Mouse (Mus musculus) cerebral cortex, adult 2 months (tissue): ENCODE measurements around the gene Cdkn1a.

ENCODE experiments used
- WGBS: fragments of 180-500 bp; shearing (Covaris S2); methylation state at CpG from one replicate; pipeline ENCODE4 v1.1.7; 2018; 5-methylcytosine and 5-hydroxymethylcytosine counted together

Cdkn1a gene

DNA sequence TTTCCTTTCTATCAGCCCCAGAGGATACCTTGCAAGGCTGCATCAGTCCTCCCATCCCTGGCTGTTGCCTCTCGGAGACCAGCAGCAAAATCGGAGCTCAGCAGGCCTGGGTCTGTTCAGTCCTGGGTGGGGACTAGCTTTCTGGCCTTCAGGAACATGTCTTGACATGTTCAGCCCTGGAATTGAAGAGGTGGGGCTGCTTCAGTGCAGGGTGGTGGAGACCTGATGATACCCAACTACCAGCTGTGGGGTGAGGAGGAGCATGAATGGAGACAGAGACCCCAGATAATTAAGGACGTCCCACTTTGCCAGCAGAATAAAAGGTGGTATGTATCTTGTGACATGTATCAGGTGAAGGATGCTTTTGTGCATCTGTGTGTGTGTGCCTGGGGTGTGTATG lies at the start of gene Cdkn1a:
TSS of gene Cdkn1a (plus strand) at position 201 of the 400 bp plus-strand sequence.
- 82% methylated on average over 3 of the region's 3 CpGs for WGBS

DNA sequence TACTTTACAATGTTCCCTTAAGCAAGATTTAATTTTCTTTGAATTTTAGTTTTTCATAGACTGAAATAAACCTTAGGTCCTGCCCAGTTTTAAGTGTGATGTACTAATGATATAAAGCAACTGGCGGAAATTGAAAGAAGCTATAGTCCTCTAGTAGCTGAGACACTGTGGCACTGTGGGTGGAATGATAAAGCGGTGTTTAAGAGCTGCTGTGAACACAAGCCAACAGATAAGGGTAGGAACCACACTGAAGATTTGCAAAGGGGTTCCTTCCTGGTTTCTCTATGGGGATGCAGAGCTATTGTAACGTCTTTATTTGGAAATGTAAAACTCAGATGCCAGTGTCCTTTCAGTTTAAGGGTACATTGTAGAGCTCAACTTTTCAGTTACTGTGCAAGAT lies 49.1 kb upstream of the Cdkn1a start:
- WGBS = 43% methylated on average over 3 of the region's 3 CpGs

DNA sequence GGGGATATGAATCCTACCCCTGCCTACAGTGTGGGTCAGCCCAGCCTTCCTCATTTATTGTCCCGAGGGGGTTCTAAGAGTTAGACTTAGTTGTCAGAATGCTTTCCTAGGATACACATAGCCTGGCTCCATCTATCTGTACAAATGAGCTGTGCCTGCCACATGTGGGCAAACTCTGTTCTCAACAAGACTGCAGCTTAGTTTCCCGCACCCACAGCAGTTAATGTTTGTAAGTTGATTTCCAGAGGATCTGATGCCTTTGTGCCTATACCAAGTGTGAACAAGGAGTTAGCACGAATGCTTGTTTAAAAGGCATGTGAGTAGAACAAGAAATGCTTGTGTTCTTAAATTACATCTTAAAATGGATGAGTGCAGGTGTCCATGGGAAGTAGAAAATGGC lies 47.2 kb upstream of the Cdkn1a start:
- WGBS = 68% methylated on average over 3 of the region's 3 CpGs

DNA sequence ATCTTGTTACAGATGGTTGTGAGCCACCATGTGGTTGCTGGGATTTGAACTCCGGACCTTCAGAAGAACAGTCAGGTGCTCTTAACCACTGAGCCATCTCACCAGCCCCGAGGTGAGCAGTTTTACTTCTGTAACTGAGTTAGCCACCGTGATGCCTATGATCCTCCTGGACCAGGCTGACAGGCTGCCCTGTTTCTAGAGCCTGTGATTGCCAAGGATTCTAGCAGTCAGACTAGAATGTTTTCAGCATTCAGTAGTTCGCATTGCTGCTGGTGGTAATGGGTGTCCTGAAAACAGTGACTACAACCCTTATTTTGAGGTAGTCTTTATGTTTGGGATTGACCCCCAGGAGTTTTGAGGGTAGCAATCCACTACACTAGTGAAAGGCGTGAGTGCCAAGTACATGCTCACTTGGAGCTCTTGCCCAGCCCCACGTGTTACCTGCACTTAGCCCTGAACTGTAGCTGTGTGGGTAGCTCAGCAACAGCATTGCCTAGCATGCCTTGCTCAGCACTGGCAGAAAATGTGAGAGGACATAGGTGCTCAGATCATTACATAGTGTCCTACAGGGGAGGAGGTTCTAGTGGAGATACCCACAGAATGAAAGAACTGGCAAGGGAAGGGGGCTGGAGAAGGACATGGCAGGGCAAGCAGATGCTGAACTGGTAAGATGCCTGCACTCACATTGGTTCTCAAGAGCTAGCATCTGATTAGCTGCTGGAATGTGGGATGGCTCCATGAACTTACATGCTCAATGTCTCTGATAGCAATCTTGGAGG lies 46.4 kb upstream of the Cdkn1a start:
- WGBS = 64% methylated on average over 6 of the region's 6 CpGs

DNA sequence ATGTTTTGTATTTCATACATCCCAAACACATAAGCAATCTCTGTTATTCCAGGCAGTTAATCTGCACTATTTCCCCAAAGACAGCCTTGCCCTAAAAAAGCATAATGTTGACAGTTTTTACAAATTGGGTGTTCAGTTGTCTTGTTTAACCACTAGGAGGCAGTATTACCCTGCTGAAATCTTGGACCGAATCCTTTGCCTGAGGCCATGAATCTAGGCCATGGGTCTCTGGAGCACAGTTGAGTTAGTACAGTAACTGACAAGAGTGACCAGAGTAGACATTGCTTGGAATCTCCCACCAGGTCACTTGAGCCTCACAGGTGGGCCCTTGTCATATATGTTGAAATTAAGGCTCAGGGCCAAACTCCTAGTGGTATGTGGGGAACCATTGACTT lies 45.9 kb upstream of the Cdkn1a start:
- 23% methylated on average over 1 of the region's 1 CpGs for WGBS

DNA sequence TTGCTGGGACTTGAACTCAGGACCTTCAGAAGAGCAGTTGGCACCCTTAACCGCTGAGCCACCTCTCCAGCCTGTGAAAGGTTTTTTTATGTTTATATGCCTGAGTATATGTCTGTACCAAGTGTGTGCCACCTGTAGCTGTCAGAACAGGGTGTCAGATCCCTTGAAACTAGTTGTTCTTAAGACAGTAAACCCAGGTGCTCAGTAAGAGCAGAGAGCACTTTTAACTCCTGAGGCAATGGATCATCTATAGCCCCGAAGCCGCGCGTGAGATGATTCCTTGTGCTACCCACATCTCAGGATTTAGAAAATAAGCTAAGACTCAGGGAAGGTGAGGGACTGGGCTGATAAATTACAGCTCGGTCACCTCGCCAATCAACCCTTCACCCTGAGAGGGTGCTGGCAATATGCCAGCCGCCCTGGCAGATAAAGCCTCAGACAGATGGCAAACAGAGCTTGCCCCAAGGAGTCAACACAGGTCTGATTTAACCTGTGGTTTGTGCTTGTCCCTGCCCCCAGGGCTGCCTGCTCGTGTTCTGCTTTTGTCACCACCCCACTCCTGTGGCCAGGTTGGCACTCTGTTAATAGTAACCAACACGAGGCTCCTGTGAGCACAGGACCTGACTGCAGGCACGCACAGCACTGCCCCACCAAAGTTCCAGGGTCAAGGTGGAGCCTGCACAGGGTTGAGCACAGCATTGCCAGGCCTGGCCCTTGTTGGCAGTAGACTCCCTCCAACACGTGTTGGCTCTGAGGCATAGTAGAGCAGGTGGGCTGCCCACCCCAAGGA lies 44.8 kb upstream of the Cdkn1a start:
- WGBS = 56% methylated on average over 12 of the region's 12 CpGs

DNA sequence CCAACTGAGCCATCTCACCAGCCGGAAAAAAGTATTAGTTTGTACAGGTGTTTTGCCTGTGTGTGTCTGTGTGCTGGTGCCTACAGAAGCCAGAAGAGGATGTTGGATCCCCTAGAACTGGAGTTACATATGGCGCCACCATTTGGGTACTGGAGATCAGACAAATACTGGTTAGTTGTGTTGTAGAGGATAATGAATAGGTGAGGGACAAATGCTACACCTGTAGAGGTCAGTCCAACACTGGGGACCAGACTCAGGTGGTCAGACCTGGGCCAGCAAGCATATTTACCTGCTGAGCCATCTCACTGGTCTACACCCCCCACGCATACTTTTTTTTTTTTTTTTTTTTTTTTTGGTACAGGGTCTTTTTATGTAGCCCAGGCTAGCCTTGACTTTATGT lies 43.9 kb upstream of the Cdkn1a start:
- 88% methylated on average over 3 of the region's 3 CpGs for WGBS

DNA sequence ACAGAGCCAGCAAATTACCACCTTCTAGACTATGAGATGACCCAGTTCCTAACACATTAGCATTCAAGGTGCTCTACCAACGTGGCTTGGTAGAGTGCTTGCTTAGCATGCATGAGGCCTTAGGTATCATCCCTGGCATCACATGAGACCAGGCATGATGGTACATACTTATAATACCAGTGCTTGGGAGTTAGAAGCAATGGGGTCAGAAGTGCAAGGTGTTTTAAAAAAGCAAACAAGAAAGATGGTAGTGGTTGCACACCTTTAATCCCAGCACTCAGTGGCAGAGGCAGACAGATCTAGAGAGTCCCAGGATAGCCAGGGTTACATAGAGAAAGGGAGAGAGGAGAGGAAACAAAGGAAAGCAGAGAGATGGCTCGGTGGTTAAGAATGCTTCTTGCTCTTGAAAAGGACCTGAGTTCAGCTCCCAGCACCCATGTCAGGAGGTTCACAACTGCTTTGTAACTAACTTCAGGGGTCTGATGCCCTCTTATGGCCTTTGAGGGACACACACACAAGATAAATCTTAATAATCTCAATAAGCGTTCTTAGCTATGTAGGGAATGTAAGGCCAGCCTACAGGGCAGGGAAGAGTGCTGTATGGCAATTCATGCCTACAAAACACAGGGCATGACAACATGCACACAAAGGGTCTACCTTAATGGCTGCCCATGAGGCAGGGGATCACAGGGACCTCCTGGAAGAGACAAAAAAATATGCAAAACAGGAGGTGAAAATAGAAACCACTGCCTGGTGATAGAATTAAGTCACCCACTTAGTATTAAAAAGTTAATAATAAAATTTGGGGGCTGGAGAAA lies 42.9 kb upstream of the Cdkn1a start:
- WGBS = 73% methylated on average over 3 of the region's 3 CpGs

DNA sequence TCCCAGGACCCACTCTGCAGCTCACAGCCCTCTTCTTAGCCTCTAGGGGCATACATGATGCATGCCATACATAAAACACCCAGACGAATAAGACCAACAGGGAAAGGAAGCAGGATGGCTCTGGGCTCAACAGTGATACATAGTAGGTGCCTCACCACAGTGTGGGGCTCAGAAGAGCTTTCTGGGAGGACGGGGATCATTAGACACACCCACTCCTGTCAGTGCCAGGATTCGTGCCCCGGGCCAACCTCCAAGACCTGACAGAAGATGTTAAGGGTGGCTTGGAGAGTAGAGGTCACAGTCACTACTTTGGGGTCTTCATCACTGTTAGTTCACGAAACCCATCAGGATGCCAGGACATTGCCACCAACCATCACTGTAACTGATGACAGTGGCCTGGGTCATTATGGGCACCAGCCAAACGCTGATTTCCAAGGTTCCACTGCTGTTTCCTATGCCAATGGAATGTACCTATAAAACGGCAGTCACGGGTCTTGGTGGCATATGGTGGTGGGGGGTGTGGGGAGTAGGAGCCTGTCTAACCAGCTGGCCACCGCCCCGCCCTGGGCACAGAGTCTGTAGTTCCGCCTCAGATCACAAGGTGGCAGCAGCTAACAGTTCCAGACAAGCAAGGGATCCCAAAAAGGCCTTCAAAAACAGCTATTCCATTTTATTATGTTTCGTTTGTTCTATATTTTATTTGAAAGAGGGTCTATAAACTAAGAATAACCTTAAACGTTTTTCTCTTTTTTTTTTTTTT lies 41.8 kb upstream of the Cdkn1a start:
- WGBS = 16% methylated on average over 13 of the region's 13 CpGs

DNA sequence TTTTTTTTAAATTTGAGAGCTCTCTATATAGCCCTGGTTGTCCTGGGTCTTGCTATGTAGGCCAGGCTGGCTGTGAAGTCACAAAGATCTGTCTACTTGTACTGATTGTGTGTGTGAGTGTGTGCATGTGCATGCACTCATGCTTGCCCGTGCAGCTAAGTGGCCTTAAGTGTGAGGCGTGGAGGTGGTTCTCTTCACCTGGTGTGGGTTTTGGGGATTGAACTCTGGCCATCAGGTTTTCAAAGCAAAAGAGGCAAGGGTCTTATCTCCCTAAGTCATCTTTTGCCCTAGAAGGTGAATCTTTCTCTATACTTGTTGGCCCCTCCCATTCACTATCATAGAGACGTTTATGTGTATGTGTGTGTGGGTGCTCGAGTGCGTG lies 41.3 kb upstream of the Cdkn1a start:
- 67% methylated on average over 5 of the region's 5 CpGs for WGBS

DNA sequence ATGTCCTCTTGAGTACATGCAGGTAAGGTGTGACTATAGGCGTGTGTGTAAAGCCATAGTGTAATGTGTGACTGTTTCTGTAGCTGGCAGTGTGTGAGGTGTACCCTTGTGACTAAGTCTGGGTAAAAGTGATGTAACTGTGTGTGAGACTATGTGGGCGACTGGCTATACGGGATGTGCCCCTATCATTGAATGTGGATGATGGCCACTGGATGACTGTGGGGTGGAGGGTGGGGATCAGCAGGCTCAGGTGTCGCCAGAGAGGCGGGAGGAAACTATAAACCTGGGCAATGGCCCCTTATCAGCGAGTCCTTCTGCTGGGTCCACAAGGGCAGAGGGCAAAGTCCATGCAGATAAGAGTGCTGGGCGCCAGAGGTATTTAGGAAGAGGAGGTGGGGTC lies 40.9 kb upstream of the Cdkn1a start:
- WGBS = 86% methylated on average over 7 of the region's 7 CpGs

DNA sequence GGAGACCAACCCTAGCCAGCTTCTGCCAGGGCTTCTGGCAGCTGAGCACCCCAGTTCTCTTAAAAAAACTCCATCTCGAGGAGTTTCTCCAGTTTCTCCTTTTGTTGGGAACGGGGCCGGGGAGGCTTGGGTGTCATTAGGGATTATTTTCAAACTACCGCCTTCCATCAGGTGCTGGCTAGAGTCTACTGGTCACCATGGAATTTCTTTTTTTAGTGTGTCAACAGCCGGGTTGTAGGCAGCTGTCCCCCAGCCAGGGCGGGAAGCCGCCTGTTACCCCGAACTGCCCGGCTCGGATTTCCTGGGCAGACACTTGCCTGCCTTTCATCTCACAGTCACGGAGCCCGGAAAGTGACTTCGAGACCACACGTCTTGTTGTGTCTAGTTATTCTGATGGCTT lies 40.0 kb upstream of the Cdkn1a start:
- 42% methylated on average over 14 of the region's 14 CpGs for WGBS

DNA sequence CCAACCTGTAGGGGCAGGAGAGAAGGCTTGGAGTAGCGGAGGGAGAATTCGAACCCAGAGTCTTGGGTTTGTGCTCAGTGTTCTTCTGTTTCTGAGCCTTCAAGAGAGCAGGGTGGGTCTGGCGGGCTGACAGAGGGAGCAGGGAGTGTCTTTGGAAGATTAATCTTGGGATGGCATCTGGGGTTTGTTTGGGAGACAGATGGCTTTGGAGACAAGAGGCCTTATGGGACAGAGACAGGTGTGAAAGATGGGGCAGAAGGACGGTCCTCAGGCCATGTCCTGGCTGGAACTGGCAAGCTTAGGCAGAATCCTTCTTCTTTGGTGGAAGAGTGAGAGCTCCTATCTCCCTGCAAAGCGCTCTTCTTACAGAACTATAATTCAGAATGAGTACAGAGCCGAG lies 37.7 kb upstream of the Cdkn1a start:
- WGBS = 95% methylated on average over 6 of the region's 6 CpGs

DNA sequence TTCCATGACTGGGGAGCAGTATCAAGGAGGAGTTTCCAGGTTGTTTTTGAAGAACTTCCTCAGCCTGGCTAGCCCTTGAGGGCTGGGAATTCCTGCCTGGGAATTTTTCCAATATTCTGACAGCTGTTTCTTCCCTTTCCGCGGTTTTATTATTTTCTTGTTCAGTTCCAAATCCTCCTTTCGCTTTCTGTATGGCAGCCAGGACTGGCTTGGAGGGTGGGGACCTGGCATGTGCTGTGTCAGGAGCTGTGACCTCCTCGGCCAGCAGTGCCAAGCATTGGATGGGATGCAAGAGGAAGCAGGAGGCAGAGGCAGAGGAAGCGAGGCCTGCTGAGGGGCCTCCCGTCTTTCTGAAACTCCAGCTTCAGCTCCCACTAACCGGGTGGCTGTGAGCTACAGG lies 36.9 kb upstream of the Cdkn1a start:
- WGBS = 48% methylated on average over 7 of the region's 7 CpGs

DNA sequence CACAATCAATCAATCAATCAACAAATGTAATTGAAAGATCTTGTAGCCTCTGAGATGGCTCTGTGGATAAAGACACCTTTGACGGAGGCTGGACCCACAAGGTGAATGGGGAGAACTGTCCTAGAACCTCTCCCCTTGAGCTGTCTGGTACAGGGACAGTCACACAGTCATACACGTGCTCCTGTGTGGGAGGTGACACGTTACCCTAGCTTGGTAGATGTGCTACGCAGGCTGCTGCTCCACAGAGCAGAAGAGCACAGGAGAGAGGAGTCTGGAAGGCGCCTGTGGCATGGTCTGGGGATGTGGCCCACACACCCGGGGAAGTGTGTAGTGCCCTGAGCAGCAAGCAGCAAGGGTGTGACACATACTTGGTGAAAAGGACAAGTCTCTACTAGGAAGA lies 36.3 kb upstream of the Cdkn1a start:
- WGBS = 56% methylated on average over 6 of the region's 6 CpGs

DNA sequence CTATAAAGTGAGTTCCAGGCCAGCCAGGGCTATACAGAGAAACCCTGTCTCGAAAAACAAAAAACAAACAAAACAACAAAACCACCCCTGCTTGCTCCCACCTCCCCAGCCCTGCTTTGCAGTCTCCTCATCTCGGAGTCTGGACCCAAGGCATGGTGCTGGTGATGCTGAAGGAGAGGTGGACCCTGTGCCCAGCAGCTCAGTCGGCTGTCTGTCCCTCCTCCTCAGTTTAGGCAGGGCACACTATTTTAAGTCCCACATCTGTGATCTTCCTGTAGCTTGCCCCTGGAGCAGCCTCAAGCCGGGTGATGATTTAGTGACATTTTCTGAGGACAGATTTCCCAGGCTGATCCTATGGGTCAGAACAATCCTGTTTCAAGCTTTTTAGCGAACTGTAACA lies 35.2 kb upstream of the Cdkn1a start:
- 72% methylated on average over 5 of the region's 5 CpGs for WGBS

DNA sequence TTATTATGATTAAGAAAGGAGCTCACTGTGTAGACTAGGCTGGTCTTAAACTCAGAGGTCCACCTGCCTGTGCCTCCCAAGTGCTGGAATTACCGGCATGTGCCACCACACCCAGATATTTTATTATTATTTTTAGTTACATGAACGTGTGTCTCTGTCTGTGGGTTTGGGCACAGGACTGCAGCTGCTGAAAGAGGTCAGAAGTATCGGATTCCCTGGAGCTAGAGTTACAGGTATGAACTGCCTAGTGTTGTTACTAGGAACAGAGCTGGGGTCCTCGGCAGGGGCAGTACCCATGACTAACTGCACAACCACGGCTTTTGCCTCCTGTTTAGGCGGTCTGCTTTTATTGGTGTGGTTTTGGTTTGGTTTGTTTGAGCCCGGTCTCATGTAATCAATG lies 34.6 kb upstream of the Cdkn1a start:
- WGBS = 70% methylated on average over 7 of the region's 7 CpGs

DNA sequence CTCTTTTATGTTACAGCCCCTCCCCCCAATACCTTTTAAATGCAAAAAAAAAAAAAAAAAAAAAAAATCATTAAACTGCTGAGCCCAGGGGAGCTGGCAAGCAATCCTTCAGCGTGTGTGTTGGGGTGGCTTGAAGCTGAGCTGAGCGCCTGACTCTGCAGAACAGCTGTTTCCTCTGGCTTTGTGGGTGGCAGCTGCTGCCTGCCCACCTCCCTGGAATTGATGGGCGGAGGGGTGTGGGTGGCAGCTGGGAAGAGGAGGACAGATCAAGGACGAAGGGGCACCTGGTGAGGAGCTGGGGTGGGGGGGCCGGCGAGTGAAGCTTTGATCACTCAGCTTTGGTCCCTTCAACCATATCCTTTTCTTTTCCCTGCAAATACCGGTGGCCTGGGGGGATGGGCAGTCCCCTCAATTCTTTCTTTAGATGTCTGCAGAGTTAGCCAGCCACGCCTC lies 34.1 kb upstream of the Cdkn1a start:
- WGBS = 19% methylated on average over 8 of the region's 8 CpGs

DNA sequence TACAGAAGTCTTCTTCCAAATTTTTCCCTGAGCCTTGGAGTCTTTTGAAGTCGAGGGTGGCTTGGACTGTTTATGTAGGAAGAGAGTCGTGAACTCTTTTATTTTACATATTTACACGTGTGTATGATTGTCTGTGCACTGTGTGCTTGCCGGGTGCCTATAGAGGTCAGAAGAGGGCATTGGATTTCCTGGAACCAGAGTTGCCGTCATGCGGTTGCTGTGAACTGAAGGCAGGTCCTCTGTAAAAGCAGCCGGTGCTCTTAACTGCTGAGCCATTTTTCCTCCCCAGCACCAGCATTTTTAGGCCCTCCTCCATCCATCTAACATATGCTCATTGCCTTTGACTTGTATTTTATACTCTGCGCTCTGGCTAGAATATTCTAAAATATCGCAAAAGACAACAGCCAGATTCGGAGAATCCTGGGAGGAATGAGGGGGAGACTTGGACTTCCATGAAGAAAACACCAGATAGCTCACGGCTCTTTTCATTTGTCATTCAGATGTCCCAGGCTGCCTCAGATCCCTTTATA lies 33.4 kb upstream of the Cdkn1a start:
- 50% methylated on average over 11 of the region's 11 CpGs for WGBS

DNA sequence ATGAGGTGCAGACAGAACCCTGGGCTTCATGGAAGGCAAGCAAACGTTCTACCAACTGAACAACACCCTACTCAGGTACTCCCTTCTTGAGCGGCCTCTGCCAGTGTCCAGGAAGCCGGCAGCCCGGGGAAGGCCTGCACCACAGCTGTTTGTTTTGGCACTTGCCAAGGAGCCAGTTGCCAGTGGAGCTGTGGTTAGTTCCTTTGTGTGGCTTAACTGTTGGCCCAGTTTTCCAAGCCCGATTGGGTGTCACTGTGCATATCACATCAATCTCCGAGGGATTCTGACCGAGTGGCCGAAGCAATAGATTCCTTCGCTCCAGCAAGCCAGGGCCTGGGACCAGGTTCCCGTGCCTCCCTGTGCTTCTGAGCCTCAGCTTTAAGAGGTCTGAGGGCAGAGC lies 32.8 kb upstream of the Cdkn1a start:
- WGBS = 47% methylated on average over 10 of the region's 10 CpGs

DNA sequence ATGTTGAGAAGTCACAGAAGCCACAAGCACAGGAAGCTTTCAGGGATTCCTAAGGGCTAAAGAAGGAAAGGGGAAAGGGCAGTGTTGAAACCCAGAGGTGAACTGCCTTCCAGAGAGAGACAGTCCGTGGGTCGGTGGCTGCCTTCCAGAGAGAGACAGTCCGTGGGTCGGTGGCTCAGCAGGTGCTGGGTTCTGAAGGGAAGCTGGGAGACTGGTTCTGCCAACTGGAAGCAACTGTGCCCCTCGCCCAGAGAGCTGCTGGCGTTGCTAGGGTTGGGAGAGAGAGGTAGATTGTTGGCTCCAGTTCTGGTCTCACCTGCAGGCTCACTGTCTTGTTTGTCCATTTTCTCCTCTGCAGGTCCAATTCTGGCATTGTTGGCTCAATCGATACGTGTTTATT lies 32.3 kb upstream of the Cdkn1a start:
- WGBS = 53% methylated on average over 8 of the region's 8 CpGs
